Mouse (Mus musculus): ENCODE results near the gene Smarcal1. TPM values are rescaled to one million over a fixed set of nuclear protein-coding genes. Genes with fewer than 3 reads are reported as not detected.
A peak's percentile ranks its signal among the peaks of the same experiment; 100 is the strongest.

Gene Smarcal1
- 26.9 and 28.2 TPM in 2 replicates for polyA plus RNA-seq (2015; fragmentation: Nextera tagmentation; extraction: Ambion mirVana)

DNA sequence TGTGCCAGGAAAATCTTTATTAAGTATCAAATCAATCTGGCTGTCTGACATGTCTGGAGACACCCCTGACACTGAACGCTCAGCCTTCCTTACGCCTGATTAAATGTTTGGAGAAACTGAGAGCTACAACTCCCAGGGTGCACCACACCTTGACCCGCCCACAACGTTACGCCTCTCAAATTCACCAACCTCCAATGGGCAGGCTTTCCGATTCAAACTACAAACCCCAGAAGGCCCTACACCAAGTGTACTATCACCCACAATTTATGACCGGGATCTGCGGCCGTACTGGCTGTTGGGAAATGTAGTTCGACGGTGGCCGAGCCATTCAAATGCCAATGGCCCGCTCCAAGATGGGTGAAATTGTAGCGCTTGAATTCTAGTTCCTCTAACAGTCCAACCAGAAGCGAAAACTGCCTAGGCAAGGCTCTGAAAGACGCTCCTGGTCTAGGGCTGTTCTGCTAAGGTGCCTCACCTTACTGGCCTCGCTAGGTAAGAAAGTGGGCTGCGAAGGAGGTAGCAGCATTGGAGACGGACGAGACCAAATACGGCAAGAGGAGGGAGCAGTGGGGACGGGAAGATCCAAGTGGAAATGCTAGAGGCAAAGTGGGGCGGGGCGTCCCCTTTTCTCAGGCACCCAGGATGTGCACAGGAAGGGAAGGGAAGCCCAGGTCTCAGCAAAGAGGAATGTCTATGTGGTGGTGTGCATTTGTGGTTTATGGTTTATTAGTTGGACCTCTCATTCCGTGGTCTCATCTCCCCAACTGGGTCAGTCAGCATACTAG lies at the start of gene Smarcal1:
TSS of gene Smarcal1 (plus strand) at position 305 of the 785 bp plus-strand sequence.
- peak within 1 kb of the TSS; percentile 93 for H3K27ac ChIP-seq (replicated peaks)
- under 1% methylated on average over 25 of the region's 25 CpGs for WGBS
- peak within 1 kb of the TSS; percentile 51 for H3K4me2 ChIP-seq (replicated peaks)
- peaks cover 27% of the 10 kb centered on the region for H3K4me1 ChIP-seq
- H3K27me3 ChIP-seq, result no peaks in the 10 kb centered on the region
- no peaks in the 10 kb centered on the region for H3K9me3 ChIP-seq
- peak within 1 kb of the TSS; percentile 62 for H3K4me3 ChIP-seq
- peak within 1 kb of the TSS; percentile 64 for H3K9ac ChIP-seq (replicated peaks)
- peak; percentile 99 for ATAC-seq (replicated peaks)
- H3K36me3 ChIP-seq, result peaks cover 17% of the 10 kb centered on the region

DNA sequence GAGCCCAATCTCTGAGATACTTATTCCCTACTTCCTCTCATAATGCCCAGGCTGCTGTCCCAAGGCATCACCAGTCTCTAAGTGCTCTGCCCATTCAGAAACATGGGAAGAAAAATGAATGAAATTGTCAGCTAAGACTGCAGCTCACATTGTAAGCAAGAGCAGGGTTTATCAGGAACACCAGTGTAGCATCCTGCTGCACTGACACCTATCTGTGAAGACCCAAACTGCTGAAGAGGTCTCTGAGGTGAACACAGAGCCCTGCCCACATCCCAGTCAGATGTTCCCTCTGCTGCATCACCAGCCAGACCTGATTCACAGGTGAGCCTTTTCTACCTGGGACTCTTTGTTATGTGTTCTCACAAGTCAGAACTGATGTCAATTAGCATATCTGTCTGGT lies 49.6 kb upstream of the Smarcal1 start:
- ATAC-seq (replicated peaks), result no peak
- H3K4me1 ChIP-seq, result peaks cover 26% of the 10 kb centered on the region
- H3K4me2 ChIP-seq (replicated peaks), result peak overlapping the region; percentile 89
- peak overlapping the region; percentile 68 for H3K27ac ChIP-seq (replicated peaks)
- H3K9me3 ChIP-seq, result no peaks in the 10 kb centered on the region
- H3K4me3 ChIP-seq, result peak overlapping the region; percentile 54
- no peaks in the 10 kb centered on the region for H3K27me3 ChIP-seq
- H3K36me3 ChIP-seq, result no peaks in the 10 kb centered on the region
- 0 out of 2 replicates have a peak overlapping the region, but pooled peaks have one; percentile 27 for H3K9ac ChIP-seq (replicated peaks)

DNA sequence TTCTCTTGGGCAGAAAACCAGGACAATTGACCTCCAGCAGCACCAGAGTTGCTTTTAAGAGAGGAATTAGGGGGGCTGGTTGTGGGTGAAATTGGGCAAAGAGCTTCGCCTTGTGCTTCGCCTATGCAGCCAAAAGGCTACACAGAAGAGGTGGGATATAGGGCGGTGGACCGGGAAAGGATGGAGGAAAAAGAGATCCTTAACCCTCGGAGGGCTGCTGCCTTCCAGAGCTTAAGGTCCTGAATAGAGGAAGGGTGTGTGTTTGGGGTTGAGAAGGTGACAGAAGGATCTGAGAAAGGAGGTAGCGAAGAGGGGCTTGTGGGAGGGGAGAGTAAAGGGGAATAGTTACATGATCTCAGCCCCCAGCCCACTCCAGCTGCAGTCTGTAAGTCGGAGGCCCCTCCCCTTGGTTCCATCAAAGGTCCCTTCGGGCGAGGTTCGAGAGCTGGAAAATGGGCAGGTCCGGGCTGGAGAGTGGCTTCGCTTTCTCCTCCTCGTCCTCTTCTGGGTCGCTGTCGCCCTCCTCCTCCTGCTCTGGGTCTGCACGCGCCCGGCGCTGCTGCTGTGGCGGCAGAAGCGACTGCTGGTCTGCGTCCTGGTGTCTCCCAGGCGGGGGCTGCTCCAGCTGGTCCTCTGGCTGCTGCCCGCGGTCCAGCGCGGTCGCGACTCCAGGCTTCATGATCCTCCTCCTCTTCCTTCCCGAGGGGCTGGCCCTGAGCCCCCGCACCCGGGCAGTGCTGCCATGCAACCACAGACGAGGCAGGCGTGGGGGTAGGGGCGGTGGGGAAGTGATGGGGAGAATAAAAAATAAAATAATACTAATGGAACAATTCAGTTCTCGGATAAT lies 47.1 kb upstream of the Smarcal1 start:
- H3K4me2 ChIP-seq (replicated peaks), result peak overlapping the region; percentile 89
- peak overlapping the region; percentile 69 for H3K9ac ChIP-seq (replicated peaks)
- WGBS, result 2% methylated on average over 35 of the region's 36 CpGs
- peak overlapping the region; percentile 87 for H3K27ac ChIP-seq (replicated peaks)
- H3K4me3 ChIP-seq, result peak overlapping the region; percentile 54
- H3K36me3 ChIP-seq, result no peaks in the 10 kb centered on the region
- H3K27me3 ChIP-seq, result no peaks in the 10 kb centered on the region
- H3K9me3 ChIP-seq, result no peaks in the 10 kb centered on the region
- ATAC-seq (replicated peaks), result peak; percentile 66
- H3K4me1 ChIP-seq, result peaks cover 26% of the 10 kb centered on the region

DNA sequence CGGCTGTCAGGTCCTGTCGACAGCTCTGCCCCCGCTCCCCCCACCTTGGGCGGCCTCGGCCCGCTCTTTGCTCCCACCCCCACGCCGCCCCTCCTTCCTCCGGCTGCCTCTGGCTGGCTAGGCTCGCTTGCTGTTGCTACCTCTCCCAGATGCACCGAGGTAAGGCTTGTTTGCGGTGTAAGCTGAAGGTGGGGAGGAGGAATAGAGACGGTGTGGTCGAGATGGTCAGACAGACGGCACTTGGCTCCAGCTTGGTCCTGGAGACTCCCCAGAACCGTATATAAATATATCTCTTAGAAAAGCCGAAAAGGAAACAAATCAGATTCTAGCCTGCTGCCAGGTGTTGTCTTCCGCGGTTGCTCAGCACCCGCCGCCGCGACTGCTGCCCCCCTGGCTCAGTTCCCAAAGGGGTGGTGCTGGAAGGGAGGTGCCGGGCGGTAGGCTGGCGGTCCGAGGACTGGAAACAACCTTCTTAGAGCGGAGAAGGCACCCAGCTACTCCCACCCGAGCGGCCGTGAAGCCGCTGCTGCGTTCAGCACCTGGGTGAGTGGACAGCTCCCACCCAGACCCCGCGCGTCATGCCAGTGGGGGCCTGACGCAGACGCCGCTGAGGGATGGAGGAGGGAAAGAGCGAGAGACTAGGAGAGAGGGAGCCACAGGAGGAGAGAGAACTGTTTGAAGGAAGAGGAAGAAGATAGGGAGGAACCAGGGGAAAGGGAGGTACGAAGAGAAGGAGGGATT lies 46.3 kb upstream of the Smarcal1 start, which contains the start of gene March4:
TSS of gene March4 (minus strand) at position 320 of the 741 bp plus-strand sequence.
- peaks cover 24% of the 10 kb centered on the region for H3K4me1 ChIP-seq
- WGBS, result under 1% methylated on average over 41 of the region's 41 CpGs
- no peaks in the 10 kb centered on the region for H3K27me3 ChIP-seq
- no peaks in the 10 kb centered on the region for H3K9me3 ChIP-seq
- peak within 1 kb of the TSS; percentile 69 for H3K9ac ChIP-seq (replicated peaks)
- peak within 1 kb of the TSS; percentile 87 for H3K27ac ChIP-seq (replicated peaks)
- no peaks in the 10 kb centered on the region for H3K36me3 ChIP-seq
- peak within 1 kb of the TSS; percentile 89 for H3K4me2 ChIP-seq (replicated peaks)
- ATAC-seq (replicated peaks), result peak; percentile 68
- H3K4me3 ChIP-seq, result peak within 1 kb of the TSS; percentile 54

DNA sequence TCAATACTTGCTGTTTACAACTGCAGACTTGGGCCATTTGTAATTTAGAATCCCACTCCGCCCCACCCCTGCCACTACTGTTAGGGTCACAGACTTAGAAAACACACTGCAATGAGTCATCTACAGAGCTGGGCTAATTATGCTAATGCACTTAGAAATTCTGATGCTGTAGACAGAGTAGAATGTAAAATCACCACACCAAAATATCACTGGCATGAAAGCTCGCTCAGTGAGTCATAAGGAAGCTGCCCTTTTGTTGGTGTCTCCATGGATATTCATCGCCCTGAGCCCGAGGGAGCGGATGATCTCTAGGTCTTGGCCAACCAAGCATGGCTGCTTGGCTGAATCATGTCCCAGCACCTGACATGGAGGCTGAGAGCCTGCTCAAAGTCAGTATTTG lies 44.8 kb upstream of the Smarcal1 start:
- Histone ChIP-seq H3K4me1 (peaks cover 12% of the 10 kb centered on the region), H3K4me2 (replicated peaks) (no peak overlapping the region), H3K36me3 (no peaks in the 10 kb centered on the region), H3K4me3 (no peak overlapping the region), H3K9me3 (no peaks in the 10 kb centered on the region), H3K27me3 (no peaks in the 10 kb centered on the region), H3K27ac (replicated peaks) (no peak overlapping the region), H3K9ac (replicated peaks) (no peak overlapping the region)
- WGBS, result 72% methylated on average over 5 of the region's 5 CpGs
- ATAC-seq (replicated peaks), result no peak

DNA sequence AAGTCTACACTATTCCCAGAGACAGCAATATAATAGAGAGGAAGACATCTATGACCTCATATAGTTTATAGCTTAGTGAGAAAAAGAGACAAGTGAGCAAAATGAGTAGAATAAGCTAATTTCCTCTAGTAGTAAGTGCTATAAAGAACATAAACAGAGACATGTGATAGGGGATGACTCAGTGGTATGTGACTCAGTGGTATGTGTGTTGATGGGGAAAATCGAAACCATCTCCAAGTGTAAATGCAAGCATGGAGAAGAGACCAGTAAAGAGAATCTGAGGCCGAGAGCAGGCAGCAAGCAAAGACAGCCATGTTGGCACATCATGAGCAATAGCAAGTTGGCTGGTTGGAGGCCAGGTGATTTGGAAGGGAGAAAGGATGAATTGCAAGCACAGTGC lies 32.7 kb upstream of the Smarcal1 start:
- no peaks in the 10 kb centered on the region for H3K4me1 ChIP-seq
- no peaks in the 10 kb centered on the region for H3K27me3 ChIP-seq
- H3K36me3 ChIP-seq, result no peaks in the 10 kb centered on the region
- H3K9ac ChIP-seq (replicated peaks), result no peak overlapping the region
- H3K4me3 ChIP-seq, result no peak overlapping the region
- 86% methylated on average over 2 of the region's 2 CpGs for WGBS
- H3K27ac ChIP-seq (replicated peaks), result no peak overlapping the region
- H3K9me3 ChIP-seq, result no peaks in the 10 kb centered on the region
- no peak for ATAC-seq (replicated peaks)
- no peak overlapping the region for H3K4me2 ChIP-seq (replicated peaks)

DNA sequence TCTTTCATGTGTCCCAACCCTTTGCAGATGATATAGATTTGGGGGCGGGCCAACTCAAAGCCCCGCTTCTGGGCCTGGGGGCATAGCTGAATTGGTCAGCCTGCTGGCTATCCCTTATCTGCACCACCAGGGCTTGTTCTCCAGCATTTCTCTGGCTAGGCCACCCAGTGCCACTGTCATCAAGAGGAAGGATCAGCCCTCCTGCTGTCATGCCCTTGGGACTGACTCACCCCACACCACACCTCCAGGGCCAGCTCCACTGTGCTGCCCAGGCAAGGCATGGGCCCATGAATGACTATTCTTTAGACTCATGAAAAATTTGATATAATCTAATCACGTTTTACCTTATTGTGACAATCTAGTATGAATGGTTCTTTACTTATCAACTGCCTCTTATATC lies 26.6 kb upstream of the Smarcal1 start:
- Histone ChIP-seq H3K4me1 (no peaks in the 10 kb centered on the region), H3K27ac (replicated peaks) (no peak overlapping the region)
- ATAC-seq (replicated peaks), result no peak

DNA sequence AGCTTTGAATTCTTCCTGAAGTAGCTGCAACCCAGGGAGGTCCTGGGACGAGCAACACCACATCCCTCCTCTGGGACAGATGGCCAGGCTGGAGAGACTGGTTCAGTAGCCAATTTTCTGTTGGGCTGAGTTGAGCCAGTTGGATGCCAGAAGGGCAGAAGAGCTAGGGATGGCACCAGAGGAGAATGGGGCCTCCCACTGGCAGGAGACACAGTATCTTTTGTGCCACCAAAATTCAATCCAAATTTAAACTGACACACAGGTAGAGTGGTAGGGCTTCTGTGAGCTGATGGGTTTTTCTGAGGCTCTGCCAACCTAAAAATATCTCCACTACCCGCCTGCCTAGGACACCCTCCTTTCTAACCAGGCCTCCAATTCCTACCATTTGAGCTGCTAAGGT lies 24.4 kb upstream of the Smarcal1 start:
- Histone ChIP-seq H3K4me2 (replicated peaks) (no peak overlapping the region), H3K27me3 (no peaks in the 10 kb centered on the region), H3K4me1 (no peaks in the 10 kb centered on the region), H3K36me3 (no peaks in the 10 kb centered on the region), H3K9me3 (no peaks in the 10 kb centered on the region), H3K4me3 (no peak overlapping the region), H3K27ac (replicated peaks) (no peak overlapping the region), H3K9ac (replicated peaks) (no peak overlapping the region)
- 48% methylated on average over 2 of the region's 2 CpGs for WGBS
- ATAC-seq (replicated peaks), result no peak

More for the DNA sequence above, 26.6 kb upstream of the Smarcal1 start:
- 91% methylated on average over 3 of the region's 3 CpGs for WGBS
- Histone ChIP-seq H3K9ac (replicated peaks) (no peak overlapping the region), H3K4me3 (no peak overlapping the region), H3K4me2 (replicated peaks) (no peak overlapping the region), H3K36me3 (no peaks in the 10 kb centered on the region), H3K27me3 (no peaks in the 10 kb centered on the region), H3K9me3 (no peaks in the 10 kb centered on the region)

DNA sequence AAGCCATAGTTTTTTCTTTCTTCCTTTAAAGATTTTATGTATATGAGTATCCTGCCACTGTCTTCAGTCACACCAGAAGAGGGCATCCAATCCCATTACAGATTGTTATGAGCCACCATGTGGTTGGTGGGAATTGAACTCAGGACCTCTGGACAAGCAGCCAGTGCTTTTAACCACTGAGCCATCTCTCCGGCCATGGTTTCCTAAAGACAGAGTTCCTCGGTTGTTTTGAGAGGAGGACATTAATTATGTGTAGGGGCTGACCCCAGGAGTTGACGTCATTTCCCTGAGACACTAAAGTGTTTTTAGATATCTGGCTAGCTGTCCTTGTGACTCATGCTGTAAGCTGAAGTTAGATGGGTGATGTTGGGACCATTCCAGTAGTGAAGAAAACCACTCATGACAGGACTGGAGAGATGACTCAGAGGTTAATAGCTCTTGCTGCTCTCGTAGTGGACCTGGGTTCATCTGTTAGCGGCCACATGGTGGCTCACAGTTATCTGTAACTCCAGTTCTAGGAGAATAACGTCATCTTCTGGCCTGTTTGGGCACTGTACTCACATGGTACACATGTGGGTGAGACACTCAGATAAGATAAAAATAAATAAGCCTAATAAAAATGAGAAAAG lies 18.6 kb upstream of the Smarcal1 start:
- no peaks in the 10 kb centered on the region for H3K4me1 ChIP-seq
- WGBS, result 88% methylated on average over 6 of the region's 6 CpGs
- no peak overlapping the region for H3K4me3 ChIP-seq
- no peak for ATAC-seq (replicated peaks)
- no peaks in the 10 kb centered on the region for H3K27me3 ChIP-seq
- H3K9me3 ChIP-seq, result no peaks in the 10 kb centered on the region
- no peak overlapping the region for H3K4me2 ChIP-seq (replicated peaks)
- H3K9ac ChIP-seq (replicated peaks), result no peak overlapping the region
- no peaks in the 10 kb centered on the region for H3K36me3 ChIP-seq
- H3K27ac ChIP-seq (replicated peaks), result no peak overlapping the region

DNA sequence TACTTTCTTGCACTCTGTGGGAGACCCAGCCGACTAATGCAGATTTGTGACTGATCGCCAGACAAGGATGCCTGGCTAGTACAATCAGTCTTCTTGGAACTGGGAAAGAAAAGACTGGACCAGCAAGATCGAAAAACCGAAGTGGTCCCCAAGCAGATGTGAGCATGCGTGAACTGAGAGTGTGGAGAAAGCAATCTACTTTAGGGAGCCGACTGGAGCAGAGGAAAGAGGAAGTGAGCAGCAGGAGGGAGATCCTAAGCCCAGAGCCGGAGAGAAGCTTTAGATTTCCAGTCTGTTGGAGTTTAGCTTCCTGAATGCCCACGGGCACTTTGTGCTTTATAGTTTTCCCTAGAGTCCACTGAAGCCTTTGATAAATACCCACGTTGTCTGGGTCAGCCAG lies 16.0 kb upstream of the Smarcal1 start:
- Histone ChIP-seq H3K4me2 (replicated peaks) (peak overlapping the region; percentile 18; the same call in 1 of the 2 replicates), H3K27ac (replicated peaks) (no peak overlapping the region), H3K36me3 (no peaks in the 10 kb centered on the region), H3K4me3 (no peak overlapping the region), H3K27me3 (no peaks in the 10 kb centered on the region), H3K9ac (replicated peaks) (no peak overlapping the region), H3K4me1 (no peaks in the 10 kb centered on the region), H3K9me3 (no peaks in the 10 kb centered on the region)
- 29% methylated on average over 9 of the region's 9 CpGs for WGBS
- ATAC-seq (replicated peaks), result no peak

DNA sequence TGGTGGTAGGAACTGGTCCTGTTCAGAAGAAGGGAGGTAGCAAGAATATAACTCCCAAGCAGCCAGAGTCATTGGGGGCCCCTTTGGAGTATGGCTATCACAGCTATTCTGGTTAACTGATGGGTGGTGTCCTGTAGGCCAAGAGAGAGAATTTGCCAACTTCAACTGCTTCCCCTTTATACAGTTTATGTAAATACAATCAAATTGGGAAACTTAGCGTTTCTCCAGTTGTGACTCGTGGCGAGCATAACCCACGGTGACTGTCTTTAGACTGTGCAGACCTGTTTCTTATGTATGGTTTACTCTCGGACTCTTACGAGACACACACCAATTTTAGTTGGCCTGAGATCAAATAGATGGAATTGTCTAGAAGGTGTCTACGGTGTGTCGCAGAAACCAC lies 14.3 kb upstream of the Smarcal1 start:
- Histone ChIP-seq H3K9me3 (no peaks in the 10 kb centered on the region), H3K4me2 (replicated peaks) (no peak overlapping the region), H3K4me3 (no peak overlapping the region), H3K27me3 (no peaks in the 10 kb centered on the region), H3K9ac (replicated peaks) (no peak overlapping the region), H3K4me1 (no peaks in the 10 kb centered on the region), H3K36me3 (no peaks in the 10 kb centered on the region), H3K27ac (replicated peaks) (no peak overlapping the region)
- ATAC-seq (replicated peaks), result no peak
- 94% methylated on average over 8 of the region's 8 CpGs for WGBS
